ENCODE assay signal across 8 mouse cellular contexts in genomic region chrX:136172786-136173185, GRCm38 (mm10). TPM values are rescaled to one million over a fixed set of nuclear protein-coding genes. Genes with fewer than 3 reads are reported as not detected.
DNase-seq lines count a peak whose midpoint lies in the region; ATAC-seq and TF ChIP-seq lines count a peak whose summit lies in the region.

No protein-coding gene starts in this region.

- ATAC-seq in kidney, postnatal 0 days (replicated peaks; ENCODE audit: low FRiP score, low read depth), result no peak
- ATAC-seq in intestine, embryonic 14.5 days (replicated peaks; ENCODE audit: low FRiP score, low TSS enrichment, low read depth), result no peak
- ATAC-seq in midbrain, postnatal 0 days (ENCODE audit: low FRiP score), result no peak

- H3K27ac ChIP-seq in kidney, postnatal 0 days, result peak overlapping the region; percentile 89; the same call in 1 of the 2 replicates
- H3K27ac ChIP-seq in intestine, embryonic 14.5 days (ENCODE audit: low read depth), result peak overlapping the region; percentile 91
- peak overlapping the region; percentile 82; the same call in 1 of the 2 replicates for H3K27ac ChIP-seq in midbrain, postnatal 0 days (ENCODE audit: low read depth, low read length)

- peak overlapping the region; percentile 53 for H3K4me2 ChIP-seq in kidney, postnatal 0 days (ENCODE audit: low read length)
- peak overlapping the region; percentile 41 for H3K4me2 ChIP-seq in intestine, embryonic 14.5 days (ENCODE audit: low read length)
- peak overlapping the region; percentile 50 for H3K4me2 ChIP-seq in midbrain, postnatal 0 days (ENCODE audit: low read depth, low read length, poor library complexity, severe bottlenecking)

- WGBS in kidney, postnatal 0 days, result 35% methylated on average over 10 of the region's 10 CpGs
- WGBS in intestine, embryonic 14.5 days, result 28% methylated on average over 10 of the region's 10 CpGs
- WGBS in midbrain, postnatal 0 days, result 16% methylated on average over 10 of the region's 10 CpGs

- intact Hi-C loops in left cerebral cortex, postnatal 36 days (cut with DNase I), result loop anchor here (5.0 kb wide), 1 partner anchor 140 kb away; the partner anchor contains the start of gene Arxes1

- peak overlapping the region; percentile 58 for H3K4me3 ChIP-seq in kidney, postnatal 0 days (replicated peaks; ENCODE audit: low read depth, low read length)
- peak overlapping the region; percentile 63 for H3K4me3 ChIP-seq in intestine, embryonic 14.5 days (ENCODE audit: low read depth, low read length)
- peak overlapping the region; percentile 50 for H3K4me3 ChIP-seq in midbrain, postnatal 0 days (ENCODE audit: low read depth, low read length)

- H3K36me3 ChIP-seq in kidney, postnatal 0 days (ENCODE audit: insufficient read depth, low read length), result no peaks in the 10 kb centered on the region
- H3K36me3 ChIP-seq in intestine, embryonic 14.5 days (ENCODE audit: control insufficient read depth, insufficient read depth, low read length), result no peaks in the 10 kb centered on the region
- no peaks in the 10 kb centered on the region for H3K36me3 ChIP-seq in midbrain, postnatal 0 days (ENCODE audit: insufficient read depth, low read length)

- no peaks in the 10 kb centered on the region for H3K9me3 ChIP-seq in kidney, postnatal 0 days (replicated peaks; ENCODE audit: low read length)
- no peaks in the 10 kb centered on the region for H3K9me3 ChIP-seq in intestine, embryonic 14.5 days (ENCODE audit: control insufficient read depth, low read length)
- no peaks in the 10 kb centered on the region for H3K9me3 ChIP-seq in midbrain, postnatal 0 days (ENCODE audit: low read length)

- H3K9ac ChIP-seq in kidney, postnatal 0 days (ENCODE audit: low read depth, low read length), result peak overlapping the region; percentile 32; the same call in 1 of the 2 replicates
- peak overlapping the region; percentile 46 for H3K9ac ChIP-seq in intestine, embryonic 14.5 days (ENCODE audit: low read length)
- H3K9ac ChIP-seq in midbrain, postnatal 0 days (replicated peaks; ENCODE audit: low read length, poor library complexity, severe bottlenecking), result peak overlapping the region; percentile 36; the same call in 1 of the 2 replicates

- no peak for TF ChIP-seq CTCF in kidney, postnatal 0 days (IDR thresholded peaks at IDR 0.05; ENCODE audit: low read depth)
- no peak for TF ChIP-seq CTCF in midbrain, postnatal 0 days (IDR thresholded peaks at IDR 0.05)

- DNase-seq in kidney, postnatal 0 days (ENCODE audit: low spot score), result peak; percentile 62
- DNase-seq in kidney, adult 11 months, result no peak
- DNase-seq in embryo, embryonic 9.5 days (ENCODE audit: extremely low spot score), result peak; percentile 35
- DNase-seq in intestine, embryonic 14.5 days (ENCODE audit: low spot score), result no peak
- DNase-seq in midbrain, postnatal 0 days (ENCODE audit: low spot score), result peak; percentile 21
- DNase-seq in testis, postnatal 10 days (ENCODE audit: low spot score), result no peak
- DNase-seq in right cerebral cortex, postnatal 36 days (ENCODE audit: low spot score in 2 of 2), result no peak
- DNase-seq in left cerebral cortex, postnatal 36 days (ENCODE audit: low spot score in 2 of 2), result no peak

- no peaks in the 10 kb centered on the region; the same call in 1 of the 2 replicates for H3K4me1 ChIP-seq in kidney, postnatal 0 days (replicated peaks; ENCODE audit: insufficient read depth, low read length)
- H3K4me1 ChIP-seq in intestine, embryonic 14.5 days (replicated peaks; ENCODE audit: control insufficient read depth, insufficient read depth, low read length), result no peaks in the 10 kb centered on the region
- no peaks in the 10 kb centered on the region for H3K4me1 ChIP-seq in midbrain, postnatal 0 days (ENCODE audit: insufficient read depth, low read length)

- no peaks in the 10 kb centered on the region for H3K27me3 ChIP-seq in kidney, postnatal 0 days (ENCODE audit: insufficient read depth, low read length)
- H3K27me3 ChIP-seq in intestine, embryonic 14.5 days (replicated peaks; ENCODE audit: control insufficient read depth, insufficient read depth, low read length), result no peaks in the 10 kb centered on the region
- no peaks in the 10 kb centered on the region for H3K27me3 ChIP-seq in midbrain, postnatal 0 days (ENCODE audit: insufficient read depth, low read length)

RNA-seq across cellular contexts. Expression of gene Tceal8, which starts 0.6 kb away (rescaled TPM):
- polyA plus RNA-seq in kidney, postnatal 0 days (2015; fragmentation: Nextera tagmentation; extraction: Ambion mirVana), result 206 and 209 TPM in 2 replicates
- 199 and 214 TPM in 2 replicates for polyA plus RNA-seq in intestine, embryonic 14.5 days (2014; fragmentation: Nextera tagmentation; extraction: Ambion mirVana)
- 84.0 and 99.7 TPM in 2 replicates for total RNA-seq in midbrain, postnatal 0 days (2014; rRNA removed)
- 133 and 135 TPM in 2 replicates for polyA plus RNA-seq in midbrain, postnatal 0 days (2015; fragmentation: Nextera tagmentation; extraction: Ambion mirVana)
- 10 to 100 TPM; 32.9 to 40.4 TPM for total RNA-seq in left cerebral cortex, postnatal 36 days (2021)

RNA-seq across cellular contexts. Expression of gene Tceal5, which starts 30.9 kb away (rescaled TPM):
- polyA plus RNA-seq in kidney, postnatal 0 days (2015; fragmentation: Nextera tagmentation; extraction: Ambion mirVana), result 2.6 and 2.9 TPM in 2 replicates
- 1.2 and 1.8 TPM in 2 replicates for polyA plus RNA-seq in intestine, embryonic 14.5 days (2014; fragmentation: Nextera tagmentation; extraction: Ambion mirVana)
- total RNA-seq in midbrain, postnatal 0 days (2014; rRNA removed), result 7.9 and 14.2 TPM in 2 replicates
- 37.1 and 39.2 TPM in 2 replicates for polyA plus RNA-seq in midbrain, postnatal 0 days (2015; fragmentation: Nextera tagmentation; extraction: Ambion mirVana)
- total RNA-seq in left cerebral cortex, postnatal 36 days (2021), result 100 to 1,000 TPM; 109 to 156 TPM

RNA-seq across cellular contexts. Expression of gene Bex4, which starts 34.0 kb away (rescaled TPM):
- polyA plus RNA-seq in kidney, postnatal 0 days (2015; fragmentation: Nextera tagmentation; extraction: Ambion mirVana), result 59.2 and 59.8 TPM in 2 replicates
- polyA plus RNA-seq in intestine, embryonic 14.5 days (2014; fragmentation: Nextera tagmentation; extraction: Ambion mirVana), result 190 and 192 TPM in 2 replicates
- 66.6 and 75.0 TPM in 2 replicates for total RNA-seq in midbrain, postnatal 0 days (2014; rRNA removed)
- polyA plus RNA-seq in midbrain, postnatal 0 days (2015; fragmentation: Nextera tagmentation; extraction: Ambion mirVana), result 189 and 207 TPM in 2 replicates
- total RNA-seq in left cerebral cortex, postnatal 36 days (2021), result 10 to 100 TPM; 16.4 to 21.4 TPM

RNA-seq across cellular contexts. Expression of gene Tceal7, which starts 41.8 kb away (rescaled TPM):
- polyA plus RNA-seq in kidney, postnatal 0 days (2015; fragmentation: Nextera tagmentation; extraction: Ambion mirVana), result 0.16 TPM in 1 of 2 replicates, not detected in the other
- 0.31 and 0.49 TPM in 2 replicates for polyA plus RNA-seq in intestine, embryonic 14.5 days (2014; fragmentation: Nextera tagmentation; extraction: Ambion mirVana)
- total RNA-seq in midbrain, postnatal 0 days (2014; rRNA removed), result 2.6 and 6.2 TPM in 2 replicates
- polyA plus RNA-seq in midbrain, postnatal 0 days (2015; fragmentation: Nextera tagmentation; extraction: Ambion mirVana), result 5.7 and 5.8 TPM in 2 replicates
- 1 to 10 TPM; 2.3 to 3.2 TPM for total RNA-seq in left cerebral cortex, postnatal 36 days (2021)

RNA-seq across cellular contexts. Expression of gene Bex1, which starts 42.5 kb away (rescaled TPM):
- 53.0 and 54.7 TPM in 2 replicates for polyA plus RNA-seq in kidney, postnatal 0 days (2015; fragmentation: Nextera tagmentation; extraction: Ambion mirVana)
- polyA plus RNA-seq in intestine, embryonic 14.5 days (2014; fragmentation: Nextera tagmentation; extraction: Ambion mirVana), result 206 and 236 TPM in 2 replicates
- total RNA-seq in midbrain, postnatal 0 days (2014; rRNA removed), result 73.9 and 108 TPM in 2 replicates
- polyA plus RNA-seq in midbrain, postnatal 0 days (2015; fragmentation: Nextera tagmentation; extraction: Ambion mirVana), result 336 and 338 TPM in 2 replicates
- 10 to 100 TPM; 83.6 to 87.9 TPM for total RNA-seq in left cerebral cortex, postnatal 36 days (2021)

Comparison
In these comparisons a context has a peak if more than half of its experiments do, and no peak if none do; other contexts are left out.
1. DNase-seq: peak in kidney, postnatal 0 days (single experiment), embryo, embryonic 9.5 days (single experiment) and midbrain, postnatal 0 days (single experiment); none in kidney, adult 11 months (single experiment), intestine, embryonic 14.5 days (single experiment), testis, postnatal 10 days (single experiment), right cerebral cortex, postnatal 36 days (0 of 2) and left cerebral cortex, postnatal 36 days (0 of 2).
2. Peak in every context shown above with its lines, with median percentiles within 50 percentile points of each other: H3K27ac ChIP-seq, H3K4me2 ChIP-seq, H3K4me3 ChIP-seq and H3K9ac ChIP-seq.